33 mouse cellular contexts compared by ENCODE assay signal in the genomic region with DNA sequence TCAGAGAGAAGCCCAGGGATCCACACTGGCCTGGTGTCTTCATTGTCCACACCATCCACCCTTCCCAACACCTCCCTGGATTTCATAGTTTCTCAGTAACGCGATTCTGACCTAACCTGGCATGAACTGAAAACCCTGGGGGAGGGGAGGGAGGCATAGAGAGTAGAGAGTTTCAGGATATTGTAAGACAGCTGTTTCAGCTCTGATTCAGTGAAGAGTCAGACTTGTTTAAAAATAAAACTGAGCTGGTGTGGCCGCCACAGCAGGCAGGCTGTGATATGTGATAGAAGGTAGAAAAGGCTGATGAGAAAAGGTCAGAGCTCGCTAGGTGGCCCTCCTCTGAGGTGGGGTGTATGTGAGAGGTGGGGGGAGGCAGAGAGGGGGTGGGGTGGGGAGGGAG.
"Had no signal": no experiment of that assay in that cellular context is flagged by ENCODE, and none has a peak within 500 bp of the region (broad histone marks: within the 10 kb centered on the region; RNA-seq: fewer than 3 reads in every experiment).

No protein-coding gene starts in this region.

- DNase-seq: heart, postnatal 10 days; heart, postnatal 14 days; heart, postnatal 36 days; heart, postnatal 4 days; kidney, adult 11 months; kidney, adult 18-20 months; kidney, adult 2 months; kidney, adult 8-10 months; kidney, adult 9 months; kidney, postnatal 10 days; kidney, postnatal 14 days; kidney, postnatal 25 days; kidney, postnatal 36 days; kidney, postnatal 4 days; layer of hippocampus, postnatal 36 days had no signal

- ATAC-seq: hindbrain, embryonic 16.5 days; hindbrain, postnatal 0 days; inflammation-experienced regulatory T-cells, adult 6 months; intestine, embryonic 15.5 days; intestine, embryonic 16.5 days; intestine, postnatal 0 days had no signal

- H3K4me3 ChIP-seq: heart, embryonic 10.5 days; heart, embryonic 12.5 days; heart, embryonic 13.5 days; heart, embryonic 15.5 days; hindbrain, embryonic 10.5 days; hindbrain, embryonic 12.5 days; hindbrain, embryonic 13.5 days; hindbrain, embryonic 15.5 days; intestine, embryonic 15.5 days; kidney, embryonic 15.5 days; left cerebral cortex, adult 2 months had no signal

- H3K27ac ChIP-seq: heart, embryonic 10.5 days; heart, embryonic 13.5 days; heart, embryonic 15.5 days; hindbrain, embryonic 10.5 days; hindbrain, embryonic 12.5 days; hindbrain, embryonic 13.5 days; hindbrain, embryonic 14.5 days; hindbrain, embryonic 15.5 days; hindbrain, postnatal 0 days; intestine, embryonic 15.5 days; kidney, embryonic 15.5 days; kidney, postnatal 0 days; left cerebral cortex, adult 2 months had no signal
